Mouse (Mus musculus): ENCODE results near the gene Smg6.

GRCm38 (mm10) chr11:74956006-74956405, 30.4 kb downstream of the Smg6 start:
- TF ChIP-seq HCFC1 (IDR thresholded peaks at IDR 0.05; ENCODE audit: borderline replicate concordance, insufficient read depth, low read length): no peak
- TF ChIP-seq ZNF384 (IDR thresholded peaks at IDR 0.05; ENCODE audit: low read depth, low read length): no peak
- TF ChIP-seq CHD2 (IDR thresholded peaks at IDR 0.05; ENCODE audit: low read depth, low read length): no peak
- no peak for TF ChIP-seq ZC3H11A (IDR thresholded peaks at IDR 0.05; ENCODE audit: borderline replicate concordance, low read depth, low read length)
